Mouse (Mus musculus) lung, adult 2 months (tissue): ENCODE measurements around the gene Sbf2.

Experiments
- CTCF ChIP-seq: fragments of 200-500 bp; IDR thresholded peaks from 2 replicates; pipeline ENCODE4 v1.5.1; 2011; ENCODE audit warnings: mild to moderate bottlenecking, low read length, control low read depth; ENCODE audit not compliant: insufficient read depth
- POLR2A ChIP-seq: fragments of 200-500 bp; IDR thresholded peaks from 2 replicates; pipeline ENCODE4 v1.6.1; 2011; ENCODE audit warnings: low read depth, mild to moderate bottlenecking, control low read depth, low read length, borderline replicate concordance; ENCODE audit errors: extremely low read depth

DNA sequence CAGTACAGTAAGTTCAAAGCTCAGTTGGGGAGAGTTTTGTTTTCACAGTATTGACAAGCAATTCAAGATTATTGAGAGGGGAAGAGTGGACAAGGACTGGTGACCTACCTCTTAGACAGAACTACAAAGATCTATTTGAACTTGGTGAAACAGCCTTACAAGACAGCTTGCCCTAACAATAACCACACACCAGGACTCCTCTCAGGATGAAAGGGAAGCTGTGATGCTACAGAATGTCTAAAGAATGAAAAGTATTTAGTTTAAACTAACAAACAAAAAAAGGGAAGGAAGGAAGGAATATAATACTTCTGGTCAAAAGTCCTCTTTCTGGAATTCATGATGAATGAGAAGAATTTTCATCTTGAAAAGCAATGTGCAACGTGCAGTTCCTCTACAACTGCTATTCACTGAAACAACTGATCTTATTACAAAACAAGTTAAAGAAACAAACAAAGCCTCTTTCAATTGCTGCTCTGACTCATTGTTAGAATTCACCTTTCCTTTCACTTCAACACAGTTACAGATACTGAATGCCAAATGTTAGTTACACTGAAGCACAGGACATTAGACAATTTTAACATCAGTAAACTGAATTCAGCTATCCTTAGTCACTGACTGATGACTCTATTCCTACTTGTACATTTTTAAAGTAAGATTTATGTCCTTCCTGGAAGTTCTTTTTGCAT is 89.5 kb downstream of the Sbf2 start:
- TF ChIP-seq CTCF (no peak), POLR2A (no peak)
